Mouse (Mus musculus) heart, embryonic 12.5 days (tissue): ENCODE results near the gene Tmem26. TPM values are rescaled to one million over a fixed set of nuclear protein-coding genes. Genes with fewer than 3 reads are reported as not detected.
A peak's percentile ranks its signal among the peaks of the same experiment; 100 is the strongest.

Experiments
- ATAC-seq: fragments of 200-750 bp; cut with Nextera tagmentation; 2 replicates; pipeline ENCODE4 v1.8.0; 2017; ENCODE audit warnings: moderate TSS enrichment, moderate library complexity; ENCODE audit not compliant: insufficient number of reproducible peaks, low FRiP score
- H3K27ac ChIP-seq: fragments of 300-500 bp; sonication (generic); 2 replicates; pipeline ENCODE4 v1.5.1; 2016; ENCODE audit warnings: mild to moderate bottlenecking, moderate library complexity; ENCODE audit not compliant: poor library complexity, severe bottlenecking
- H3K27me3 ChIP-seq: fragments of 300-500 bp; sonication (generic); replicated peaks from 2 replicates; pipeline ENCODE4 v1.6.1; 2016; ENCODE audit warnings: mild to moderate bottlenecking, moderate library complexity
- H3K36me3 ChIP-seq: fragments of 300-500 bp; sonication (generic); 2 replicates; pipeline ENCODE4 v1.6.1; 2016; ENCODE audit warnings: mild to moderate bottlenecking, moderate library complexity
- H3K4me1 ChIP-seq: fragments of 300-500 bp; sonication (generic); replicated peaks from 2 replicates; pipeline ENCODE4 v1.6.1; 2016; ENCODE audit warnings: mild to moderate bottlenecking
- H3K4me2 ChIP-seq: fragments of 300-500 bp; sonication (generic); 2 replicates; pipeline ENCODE4 v1.6.1; 2016; ENCODE audit warnings: mild to moderate bottlenecking, moderate library complexity
- H3K4me3 ChIP-seq: fragments of 300-500 bp; sonication (generic); 2 replicates; pipeline ENCODE4 v1.5.1; 2016; ENCODE audit warnings: mild to moderate bottlenecking
- H3K9ac ChIP-seq: fragments of 300-500 bp; sonication (generic); 2 replicates; pipeline ENCODE4 v1.6.1; 2016; ENCODE audit warnings: mild to moderate bottlenecking, moderate library complexity
- H3K9me3 ChIP-seq: fragments of 300-500 bp; sonication (generic); replicated peaks from 2 replicates; pipeline ENCODE4 v1.6.1; 2016; ENCODE audit warnings: mild to moderate bottlenecking, moderate library complexity
- WGBS: fragments of 180-500 bp; shearing (Covaris S2); methylation state at CpG from one replicate; pipeline ENCODE4 v1.1.7; 2016; 5-methylcytosine and 5-hydroxymethylcytosine counted together
- polyA plus RNA-seq: library from polyadenylated mRNA; unstranded; fragments of >200 nt; fragmentation: Nextera tagmentation; extraction: Ambion mirVana; gene quantifications from 2 replicates; pipeline ENCODE4 v1.2.1, GENCODE M21; 2016

Tmem26 gene
- polyA plus RNA-seq, 1 experiment from 2014 or later = 6.3 TPM

GRCm38 (mm10) chr10:68750921-68751320 lies 27.5 kb downstream of the Tmem26 start:
- Histone ChIP-seq H3K27ac (no peak overlapping the region), H3K36me3 (no peaks in the 10 kb centered on the region), H3K4me2 (no peak overlapping the region), H3K27me3 (no peaks in the 10 kb centered on the region), H3K9ac (no peak overlapping the region), H3K4me3 (no peak overlapping the region), H3K9me3 (no peaks in the 10 kb centered on the region), H3K4me1 (no peaks in the 10 kb centered on the region)
- no peak for ATAC-seq
- 86% methylated on average over 7 of the region's 7 CpGs for WGBS

GRCm38 (mm10) chr10:68759238-68759637 lies 35.8 kb downstream of the Tmem26 start:
- Histone ChIP-seq H3K9me3 (no peaks in the 10 kb centered on the region), H3K4me2 (no peak overlapping the region), H3K27me3 (no peaks in the 10 kb centered on the region), H3K4me1 (no peaks in the 10 kb centered on the region), H3K36me3 (no peaks in the 10 kb centered on the region), H3K9ac (no peak overlapping the region), H3K4me3 (no peak overlapping the region), H3K27ac (no peak overlapping the region)
- no peak for ATAC-seq
- 35% methylated on average over 5 of the region's 5 CpGs for WGBS

- 74% methylated on average over 7 of the region's 7 CpGs for WGBS
- Histone ChIP-seq H3K4me1 (no peaks in the 10 kb centered on the region), H3K9me3 (no peaks in the 10 kb centered on the region), H3K36me3 (no peaks in the 10 kb centered on the region), H3K4me2 (no peak overlapping the region), H3K4me3 (no peak overlapping the region), H3K9ac (no peak overlapping the region), H3K27ac (no peak overlapping the region), H3K27me3 (no peaks in the 10 kb centered on the region)
- ATAC-seq = no peak
Observed at GRCm38 (mm10) chr10:68759789-68760188, 36.3 kb downstream of the Tmem26 start.

- Histone ChIP-seq H3K27me3 (no peaks in the 10 kb centered on the region), H3K4me2 (no peak overlapping the region), H3K4me3 (no peak overlapping the region), H3K9ac (no peak overlapping the region), H3K27ac (no peak overlapping the region), H3K9me3 (no peaks in the 10 kb centered on the region), H3K36me3 (no peaks in the 10 kb centered on the region), H3K4me1 (no peaks in the 10 kb centered on the region)
- 70% methylated on average over 9 of the region's 9 CpGs for WGBS
- ATAC-seq = no peak
Observed at GRCm38 (mm10) chr10:68781067-68781868, 57.8 kb downstream of the Tmem26 start.

- no peak overlapping the region for H3K4me2 ChIP-seq
- H3K4me1 ChIP-seq = no peaks in the 10 kb centered on the region
- H3K4me3 ChIP-seq = no peak overlapping the region
- no peak overlapping the region for H3K9ac ChIP-seq
- H3K9me3 ChIP-seq = no peaks in the 10 kb centered on the region
- no peak overlapping the region for H3K27ac ChIP-seq
- ATAC-seq = no peak
- H3K36me3 ChIP-seq = no peaks in the 10 kb centered on the region
- WGBS = 86% methylated on average over 6 of the region's 6 CpGs
- no peaks in the 10 kb centered on the region for H3K27me3 ChIP-seq
Observed at GRCm38 (mm10) chr10:68782724-68783123, 59.3 kb downstream of the Tmem26 start.

GRCm38 (mm10) chr10:68783856-68784255 lies 60.4 kb downstream of the Tmem26 start:
- Histone ChIP-seq H3K27ac (no peak overlapping the region), H3K9ac (no peak overlapping the region), H3K4me3 (no peak overlapping the region), H3K36me3 (no peaks in the 10 kb centered on the region), H3K9me3 (no peaks in the 10 kb centered on the region), H3K4me1 (no peaks in the 10 kb centered on the region), H3K27me3 (no peaks in the 10 kb centered on the region), H3K4me2 (no peak overlapping the region)
- 81% methylated on average over 2 of the region's 2 CpGs for WGBS
- no peak for ATAC-seq

- Histone ChIP-seq H3K4me2 (no peak overlapping the region), H3K9ac (no peak overlapping the region), H3K27me3 (no peaks in the 10 kb centered on the region), H3K36me3 (no peaks in the 10 kb centered on the region), H3K4me1 (no peaks in the 10 kb centered on the region), H3K27ac (no peak overlapping the region), H3K9me3 (no peaks in the 10 kb centered on the region), H3K4me3 (no peak overlapping the region)
- WGBS = 67% methylated on average over 1 of the region's 1 CpGs
- ATAC-seq = no peak
Observed at GRCm38 (mm10) chr10:68784463-68784862, 61.0 kb downstream of the Tmem26 start.

- peak; percentile 87 for ATAC-seq
Observed at GRCm38 (mm10) chr10:68795466-68795865, 72.0 kb downstream of the Tmem26 start.

GRCm38 (mm10) chr10:68799883-68800282 lies 76.4 kb downstream of the Tmem26 start:
- Histone ChIP-seq H3K27ac (no peak overlapping the region), H3K36me3 (no peaks in the 10 kb centered on the region), H3K4me2 (no peak overlapping the region), H3K4me3 (no peak overlapping the region), H3K9me3 (no peaks in the 10 kb centered on the region), H3K4me1 (peaks cover 2% of the 10 kb centered on the region; the same call in 1 of the 2 replicates), H3K9ac (no peak overlapping the region), H3K27me3 (no peaks in the 10 kb centered on the region)
- ATAC-seq = no peak
- 67% methylated on average over 7 of the region's 7 CpGs for WGBS

More at GRCm38 (mm10) chr10:68795466-68795865, 72.0 kb downstream of the Tmem26 start:
- no peak overlapping the region for H3K4me3 ChIP-seq
- H3K36me3 ChIP-seq = no peaks in the 10 kb centered on the region
- no peaks in the 10 kb centered on the region for H3K9me3 ChIP-seq
- whole genome bisulfite sequencing = 23% methylated on average over 3 of the region's 3 CpGs
- no peak overlapping the region for H3K9ac ChIP-seq
- no peak overlapping the region for H3K27ac ChIP-seq
- H3K4me2 ChIP-seq = 0 out of 2 replicates have a peak overlapping the region, but pooled peaks have one; percentile 3
- H3K4me1 ChIP-seq = peaks cover 2% of the 10 kb centered on the region; the same call in 1 of the 2 replicates
- H3K27me3 ChIP-seq = no peaks in the 10 kb centered on the region

GRCm38 (mm10) chr10:68800339-68800738 lies 76.9 kb downstream of the Tmem26 start:
- WGBS = 80% methylated on average over 7 of the region's 7 CpGs
- no peaks in the 10 kb centered on the region for H3K27me3 ChIP-seq
- H3K4me1 ChIP-seq = peaks cover 1% of the 10 kb centered on the region; the same call in 1 of the 2 replicates
- H3K4me3 ChIP-seq = no peak overlapping the region
- H3K9ac ChIP-seq = no peak overlapping the region
- no peak overlapping the region for H3K4me2 ChIP-seq
- no peak for ATAC-seq
- no peaks in the 10 kb centered on the region for H3K9me3 ChIP-seq
- H3K27ac ChIP-seq = no peak overlapping the region
- no peaks in the 10 kb centered on the region for H3K36me3 ChIP-seq

GRCm38 (mm10) chr10:68806328-68806727 lies 82.9 kb downstream of the Tmem26 start:
- H3K36me3 ChIP-seq = no peaks in the 10 kb centered on the region
- no peak overlapping the region for H3K27ac ChIP-seq
- no peaks in the 10 kb centered on the region for H3K27me3 ChIP-seq
- H3K9me3 ChIP-seq = 0 out of 2 replicates have a peak, but pooled peaks cover 3% of the 10 kb centered on the region
- WGBS = 91% methylated on average over 1 of the region's 1 CpGs
- no peak overlapping the region for H3K4me3 ChIP-seq
- H3K4me1 ChIP-seq = no peaks in the 10 kb centered on the region
- ATAC-seq = no peak
- no peak overlapping the region for H3K9ac ChIP-seq
- no peak overlapping the region for H3K4me2 ChIP-seq
